Mouse (Mus musculus) liver, postnatal 0 days (tissue): Measurements from ENCODE around the gene Ccno.

Experiments
- CTCF ChIP-seq: sonication (generic); IDR thresholded peaks from 2 replicates; pipeline ENCODE4 v1.5.1; 2016; ENCODE audit warnings: antibody characterized with exemption, low read depth
- EP300 ChIP-seq: IDR thresholded peaks from 2 replicates; pipeline ENCODE4 v1.6.1; 2016; ENCODE audit warnings: antibody characterized with exemption, low read depth, mild to moderate bottlenecking

DNA sequence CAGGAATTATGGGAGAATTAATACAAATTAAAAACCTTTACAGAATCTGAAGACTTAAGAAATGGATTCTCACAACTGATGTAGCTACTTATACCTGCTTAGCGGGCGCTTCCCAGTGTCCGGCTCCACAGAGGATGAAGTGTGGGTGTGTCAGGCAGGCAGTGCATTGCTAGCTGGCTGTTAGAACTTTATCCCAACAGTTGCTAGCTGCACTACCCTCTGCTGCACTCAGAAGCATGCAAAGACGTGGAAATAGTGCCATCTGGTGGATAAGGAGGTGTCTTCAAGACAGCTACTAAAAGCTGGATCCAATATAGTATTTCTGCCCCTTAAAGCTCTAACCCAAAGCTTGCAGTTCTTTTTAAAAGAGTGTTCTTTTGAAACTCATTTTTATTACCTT lies 48.2 kb downstream of the Ccno start:
- TF ChIP-seq EP300 (no peak), CTCF (peak; percentile 91)
